Mouse (Mus musculus): ENCODE measurements at regions not wholly inside any gene's neighbourhood (a gene's known extent, or its start where the extent isn't known, plus 50 kb on each side); places are given as distances from the start of the nearest gene placed in this dataset.

DNA sequence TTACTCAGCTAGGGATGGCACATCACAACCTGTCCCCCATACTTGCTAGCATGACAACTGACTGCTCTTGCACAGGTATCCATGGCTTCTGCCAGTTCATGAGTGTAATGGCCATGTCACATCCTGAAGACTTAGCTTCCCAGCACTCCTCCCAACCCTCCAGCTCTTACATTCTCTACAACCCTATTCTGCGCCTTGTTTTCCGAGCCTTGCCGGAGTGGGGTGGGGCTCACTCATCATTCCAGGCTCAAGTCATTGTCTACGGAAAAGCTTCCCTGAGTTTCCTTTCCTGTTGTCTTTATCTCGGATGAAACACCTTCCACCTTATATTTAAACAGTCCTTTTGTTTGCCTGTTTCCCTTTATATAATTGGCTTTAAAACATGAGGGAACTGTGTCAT is 69.6 kb downstream of the Prdm13 start:
- Histone ChIP-seq H3K27me3 (ENCODE audit: control insufficient read depth, insufficient read depth, low read length) (no peaks in the 10 kb centered on the region), H3K4me1 (replicated peaks; ENCODE audit: control insufficient read depth, insufficient read depth) (no peaks in the 10 kb centered on the region), H3K9ac (ENCODE audit: low read length) (no peak overlapping the region), H3K4me3 (ENCODE audit: low read depth, low read length) (no peak overlapping the region), H3K4me2 (replicated peaks; ENCODE audit: low read depth) (no peak overlapping the region), H3K9me3 (ENCODE audit: control insufficient read depth, low read length) (no peaks in the 10 kb centered on the region), H3K27ac (replicated peaks) (no peak overlapping the region), H3K36me3 (ENCODE audit: control insufficient read depth, insufficient read depth, low read length) (no peaks in the 10 kb centered on the region)
- DNase-seq (ENCODE audit: low spot score) (no peak), ATAC-seq (ENCODE audit: low FRiP score, low TSS enrichment) (no peak)
- TF ChIP-seq CTCF (IDR thresholded peaks at IDR 0.05; ENCODE audit: low read depth) (no peak), EP300 (optimal IDR thresholded peaks at IDR 0.05) (no peak)
- 63% methylated on average over 5 of the region's 5 CpGs for WGBS

DNA sequence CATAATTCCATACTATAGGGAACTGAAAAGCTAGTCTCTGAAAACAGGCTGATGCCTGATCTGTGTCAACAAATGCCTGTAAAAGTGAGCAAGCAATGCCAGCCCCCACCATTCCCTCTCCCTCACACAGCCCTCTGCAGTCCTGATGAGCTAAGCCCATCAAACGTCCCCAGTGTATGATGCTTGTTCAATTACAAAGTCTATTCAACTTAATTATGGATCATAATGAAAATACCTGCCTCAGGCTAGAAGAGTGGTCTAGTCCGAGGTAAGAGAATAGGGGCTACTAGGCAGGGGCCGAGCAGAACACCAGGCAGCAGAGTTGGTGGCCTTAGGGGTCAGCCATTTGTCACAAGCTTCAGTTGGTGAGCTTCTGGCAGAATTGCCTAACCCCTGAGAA is 71.3 kb downstream of the Prdm13 start:
- no peaks in the 10 kb centered on the region for H3K36me3 ChIP-seq (ENCODE audit: control insufficient read depth, insufficient read depth, low read length)
- no peak for TF ChIP-seq EP300 (optimal IDR thresholded peaks at IDR 0.05)
- no peak for TF ChIP-seq CTCF (IDR thresholded peaks at IDR 0.05; ENCODE audit: low read depth)
- H3K27ac ChIP-seq (replicated peaks): no peak overlapping the region
- 44% methylated on average over 3 of the region's 3 CpGs for WGBS
- no peak overlapping the region for H3K9ac ChIP-seq (ENCODE audit: low read length)
- no peaks in the 10 kb centered on the region for H3K9me3 ChIP-seq (ENCODE audit: control insufficient read depth, low read length)
- DNase-seq (ENCODE audit: low spot score) (no peak), ATAC-seq (ENCODE audit: low FRiP score, low TSS enrichment) (no peak)
- no peaks in the 10 kb centered on the region for H3K4me1 ChIP-seq (replicated peaks; ENCODE audit: control insufficient read depth, insufficient read depth)
- no peaks in the 10 kb centered on the region for H3K27me3 ChIP-seq (ENCODE audit: control insufficient read depth, insufficient read depth, low read length)
- no peak overlapping the region for H3K4me2 ChIP-seq (replicated peaks; ENCODE audit: low read depth)
- H3K4me3 ChIP-seq (ENCODE audit: low read depth, low read length): no peak overlapping the region

DNA sequence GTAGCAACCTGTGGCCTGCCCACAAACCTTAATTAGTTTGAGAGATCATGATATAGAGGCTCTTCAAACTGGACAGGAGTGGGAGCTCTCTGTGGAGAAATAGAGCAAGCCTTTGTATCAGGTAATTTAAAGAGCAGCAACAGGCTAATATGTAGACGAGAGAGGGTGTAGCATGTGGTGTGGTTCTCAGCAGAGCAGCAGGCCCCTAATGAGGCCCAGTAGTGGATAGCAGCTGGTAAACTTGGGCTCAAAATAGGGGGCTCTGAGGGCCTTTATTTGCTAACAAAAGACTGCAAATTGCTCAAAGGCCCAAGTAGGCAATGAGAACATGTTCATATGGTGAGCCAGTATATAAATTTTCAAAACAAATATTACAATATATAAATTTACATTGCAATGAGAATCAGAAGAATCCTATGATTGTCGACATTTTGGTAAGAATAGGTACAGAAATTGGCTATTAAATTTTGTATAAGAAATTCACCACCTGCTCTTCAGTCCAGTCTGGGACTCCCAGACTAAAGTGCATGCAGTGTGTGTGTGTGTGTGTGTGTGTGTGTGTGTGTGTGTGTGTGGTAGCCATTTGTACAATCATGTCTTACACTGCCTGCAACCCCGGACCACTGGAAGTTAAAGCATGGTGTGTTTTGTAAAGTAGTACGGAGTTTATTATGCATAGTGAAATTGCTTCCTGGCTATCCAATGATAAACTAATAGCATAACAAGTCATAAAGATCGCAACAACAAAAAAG is 74.1 kb downstream of the Prdm13 start:
- WGBS: 75% methylated on average over 5 of the region's 5 CpGs

DNA sequence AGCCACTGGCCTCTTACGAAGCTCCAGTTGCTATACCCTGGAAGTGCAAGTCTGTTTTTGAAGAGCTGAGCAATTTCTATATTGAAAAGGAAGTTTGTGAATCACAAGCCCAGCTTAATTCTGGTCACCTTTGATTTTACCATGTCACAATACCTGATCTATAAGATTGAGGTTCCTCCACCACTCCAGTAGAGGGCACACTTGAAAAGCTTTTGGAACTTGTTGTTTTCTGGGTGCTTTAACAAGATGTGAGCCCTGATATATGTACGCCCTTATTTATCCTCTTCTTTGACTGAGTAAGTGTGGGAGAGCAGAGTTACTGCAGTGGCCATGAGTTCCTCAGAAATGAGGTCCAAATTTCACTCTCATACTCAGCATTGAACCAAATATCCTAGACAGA is 87.7 kb downstream of the Prdm13 start:
- DNase-seq (ENCODE audit: low spot score): no peak
- Histone ChIP-seq H3K9me3 (ENCODE audit: control insufficient read depth, low read length) (no peaks in the 10 kb centered on the region), H3K27ac (replicated peaks) (no peak overlapping the region), H3K36me3 (ENCODE audit: control insufficient read depth, insufficient read depth, low read length) (no peaks in the 10 kb centered on the region), H3K4me1 (replicated peaks; ENCODE audit: control insufficient read depth, insufficient read depth) (no peaks in the 10 kb centered on the region), H3K4me3 (ENCODE audit: low read depth, low read length) (no peak overlapping the region), H3K9ac (ENCODE audit: low read length) (no peak overlapping the region), H3K27me3 (ENCODE audit: control insufficient read depth, insufficient read depth, low read length) (no peaks in the 10 kb centered on the region), H3K4me2 (replicated peaks; ENCODE audit: low read depth) (no peak overlapping the region)
- TF ChIP-seq CTCF (IDR thresholded peaks at IDR 0.05; ENCODE audit: low read depth): peak; percentile 33; the same call in 1 of the 2 replicates
- no peak for TF ChIP-seq EP300 (optimal IDR thresholded peaks at IDR 0.05)
- WGBS: 48% methylated on average over 2 of the region's 2 CpGs
- ATAC-seq (ENCODE audit: low FRiP score, low TSS enrichment): no peak

More for the DNA sequence above, 74.1 kb downstream of the Prdm13 start:
- no peak for ATAC-seq (ENCODE audit: low FRiP score, low TSS enrichment)
- H3K27me3 ChIP-seq (ENCODE audit: control insufficient read depth, insufficient read depth, low read length): no peaks in the 10 kb centered on the region
- H3K9ac ChIP-seq (ENCODE audit: low read length): no peak overlapping the region
- no peak overlapping the region for H3K4me2 ChIP-seq (replicated peaks; ENCODE audit: low read depth)
- H3K4me1 ChIP-seq (replicated peaks; ENCODE audit: control insufficient read depth, insufficient read depth): no peaks in the 10 kb centered on the region
- DNase-seq (ENCODE audit: low spot score): no peak
- TF ChIP-seq EP300 (optimal IDR thresholded peaks at IDR 0.05): no peak
- TF ChIP-seq CTCF (IDR thresholded peaks at IDR 0.05; ENCODE audit: low read depth): no peak
- H3K36me3 ChIP-seq (ENCODE audit: control insufficient read depth, insufficient read depth, low read length): no peaks in the 10 kb centered on the region
- H3K4me3 ChIP-seq (ENCODE audit: low read depth, low read length): no peak overlapping the region
- H3K9me3 ChIP-seq (ENCODE audit: control insufficient read depth, low read length): no peaks in the 10 kb centered on the region
- H3K27ac ChIP-seq (replicated peaks): no peak overlapping the region

DNA sequence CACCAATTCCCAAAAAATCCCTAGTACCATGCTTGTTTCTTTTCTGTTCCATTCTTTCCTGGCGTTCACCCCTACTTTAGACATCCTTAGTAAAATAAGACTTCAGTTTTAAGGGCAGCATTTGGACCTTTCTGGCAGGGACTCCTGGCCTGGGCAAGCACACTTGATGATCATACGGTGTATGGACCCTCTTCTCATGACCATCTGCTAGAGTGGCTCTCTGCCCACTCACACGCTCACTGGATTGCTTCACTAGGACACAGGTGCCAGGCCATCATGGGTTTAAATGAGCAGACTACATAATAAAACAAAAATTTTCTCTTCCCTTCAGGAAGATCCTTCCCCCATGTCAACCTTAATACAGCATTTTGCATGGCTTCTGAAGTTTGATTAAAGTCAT is 138.0 kb downstream of the Prdm13 start:
- no peaks in the 10 kb centered on the region for H3K36me3 ChIP-seq (ENCODE audit: control insufficient read depth, insufficient read depth, low read length)
- H3K27ac ChIP-seq (replicated peaks): no peak overlapping the region
- TF ChIP-seq CTCF (IDR thresholded peaks at IDR 0.05; ENCODE audit: low read depth) (no peak), EP300 (optimal IDR thresholded peaks at IDR 0.05) (no peak)
- H3K4me1 ChIP-seq (replicated peaks; ENCODE audit: control insufficient read depth, insufficient read depth): no peaks in the 10 kb centered on the region
- H3K27me3 ChIP-seq (ENCODE audit: control insufficient read depth, insufficient read depth, low read length): no peaks in the 10 kb centered on the region
- no peaks in the 10 kb centered on the region for H3K9me3 ChIP-seq (ENCODE audit: control insufficient read depth, low read length)
- no peak overlapping the region for H3K9ac ChIP-seq (ENCODE audit: low read length)
- no peak overlapping the region for H3K4me3 ChIP-seq (ENCODE audit: low read depth, low read length)
- 85% methylated on average over 3 of the region's 3 CpGs for WGBS
- no peak for ATAC-seq (ENCODE audit: low FRiP score, low TSS enrichment)
- no peak for DNase-seq (ENCODE audit: low spot score)
- no peak overlapping the region for H3K4me2 ChIP-seq (replicated peaks; ENCODE audit: low read depth)

DNA sequence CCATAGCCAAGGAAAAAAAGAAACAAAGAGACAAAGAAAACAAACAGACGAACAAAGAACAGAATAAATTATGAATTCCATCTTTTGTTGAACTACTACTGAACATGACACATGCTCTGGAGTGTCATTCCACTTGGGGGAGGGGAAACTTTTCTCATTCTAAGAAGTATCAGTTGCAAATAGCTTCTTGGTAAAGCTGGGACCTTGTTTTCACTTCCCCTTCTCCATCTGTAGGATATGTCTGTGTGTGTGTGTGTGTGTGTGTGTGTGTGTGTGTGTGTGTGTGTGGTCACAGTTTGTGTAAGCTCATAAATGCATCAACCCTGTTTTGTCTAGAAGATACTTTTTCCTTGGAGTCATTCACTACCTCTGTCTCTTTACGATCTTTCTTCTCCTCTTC is 146.2 kb downstream of the Prdm13 start:
- H3K4me3 ChIP-seq (ENCODE audit: low read depth, low read length): no peak overlapping the region
- WGBS: 84% methylated on average over 2 of the region's 2 CpGs
- H3K27me3 ChIP-seq (ENCODE audit: control insufficient read depth, insufficient read depth, low read length): no peaks in the 10 kb centered on the region
- H3K4me1 ChIP-seq (replicated peaks; ENCODE audit: control insufficient read depth, insufficient read depth): no peaks in the 10 kb centered on the region
- H3K9ac ChIP-seq (ENCODE audit: low read length): no peak overlapping the region
- ATAC-seq (ENCODE audit: low FRiP score, low TSS enrichment) (no peak), DNase-seq (ENCODE audit: low spot score) (no peak)
- TF ChIP-seq EP300 (optimal IDR thresholded peaks at IDR 0.05) (no peak), CTCF (IDR thresholded peaks at IDR 0.05; ENCODE audit: low read depth) (no peak)
- no peak overlapping the region for H3K4me2 ChIP-seq (replicated peaks; ENCODE audit: low read depth)
- H3K27ac ChIP-seq (replicated peaks): no peak overlapping the region
- H3K9me3 ChIP-seq (ENCODE audit: control insufficient read depth, low read length): no peaks in the 10 kb centered on the region
- H3K36me3 ChIP-seq (ENCODE audit: control insufficient read depth, insufficient read depth, low read length): no peaks in the 10 kb centered on the region

Measured in stomach, postnatal 0 days (tissue).